Mouse (Mus musculus) erythroblast, adult 5-6 weeks (primary cell): ENCODE data around the gene Stx6. TPM values are rescaled to one million over a fixed set of nuclear protein-coding genes. Genes with fewer than 3 reads are reported as not detected.

Experiments used
- ATAC-seq: replicated peaks from 2 replicates; pipeline ENCODE4 v1.8.0; 2016; ENCODE audit warnings: moderate number of reproducible peaks, mild to moderate bottlenecking, moderate TSS enrichment, inconsistent platforms; ENCODE audit not compliant: poor library complexity, low FRiP score, severe bottlenecking
- total RNA-seq, 2 experiments: library from RNA; stranded (forward) in 1 of 2; stranded (reverse) in 1 of 2; fragments of 150-400 nt in 1 of 2; fragments of 200-764, 138-1000 nt in 1 of 2; gene quantifications; 2 replicates each; pipeline versions ENCODE4 v1.2.3 to v1.2.4; 2015 to 2017; ENCODE audit warnings: low replicate concordance in 2 of 2

Gene Stx6
- total RNA-seq, 2 experiments from 2014 or later = 2.3 to 4.9 TPM

GRCm38 (mm10) chr1:155229464-155230411, 71.2 kb downstream of the Stx6 start:
- no peak for ATAC-seq

GRCm38 (mm10) chr1:155232385-155232784, 73.9 kb downstream of the Stx6 start:
- no peak for ATAC-seq

GRCm38 (mm10) chr1:155232786-155233185, 74.3 kb downstream of the Stx6 start:
- ATAC-seq = no peak

- ATAC-seq = no peak
Measured at GRCm38 (mm10) chr1:155233378-155233777, 74.9 kb downstream of the Stx6 start.

GRCm38 (mm10) chr1:155233931-155234607, 75.6 kb downstream of the Stx6 start:
- no peak for ATAC-seq

- ATAC-seq = no peak
Measured at GRCm38 (mm10) chr1:155235641-155236040, 77.1 kb downstream of the Stx6 start.

GRCm38 (mm10) chr1:155236306-155237024, 78.0 kb downstream of the Stx6 start:
- ATAC-seq = no peak

GRCm38 (mm10) chr1:155237390-155237789, 78.9 kb downstream of the Stx6 start:
- ATAC-seq = no peak

- no peak for ATAC-seq
Measured at GRCm38 (mm10) chr1:155238126-155238525, 79.6 kb downstream of the Stx6 start.

- no peak for ATAC-seq
Measured at GRCm38 (mm10) chr1:155239169-155239568, 80.7 kb downstream of the Stx6 start.

GRCm38 (mm10) chr1:155239962-155240717, 81.6 kb downstream of the Stx6 start:
- ATAC-seq = no peak

GRCm38 (mm10) chr1:155241701-155242487, 83.4 kb downstream of the Stx6 start:
- no peak for ATAC-seq

- ATAC-seq = no peak
Measured at GRCm38 (mm10) chr1:155242488-155242745, 83.9 kb downstream of the Stx6 start.

GRCm38 (mm10) chr1:155243797-155244770, 85.6 kb downstream of the Stx6 start, which contains the start of gene BC034090:
BC034090 (minus strand) TSS chr1:155244444.
- no peak for ATAC-seq

GRCm38 (mm10) chr1:155244771-155245211, 86.3 kb downstream of the Stx6 start:
- ATAC-seq = no peak

- no peak for ATAC-seq
Measured at GRCm38 (mm10) chr1:155245516-155245915, 87.0 kb downstream of the Stx6 start.

- no peak for ATAC-seq
Measured at GRCm38 (mm10) chr1:155247441-155247840, 88.9 kb downstream of the Stx6 start.

- no peak for ATAC-seq
Measured at GRCm38 (mm10) chr1:155248041-155248440, 89.5 kb downstream of the Stx6 start.
